Mouse (Mus musculus): Measurements from ENCODE around the gene Gtdc1. TPM values are rescaled to one million over a fixed set of nuclear protein-coding genes. Genes with fewer than 3 reads are reported as not detected.

The Gtdc1 gene
- polyA plus RNA-seq, 1 experiment from 2014 or later: 13.0 TPM

DNA sequence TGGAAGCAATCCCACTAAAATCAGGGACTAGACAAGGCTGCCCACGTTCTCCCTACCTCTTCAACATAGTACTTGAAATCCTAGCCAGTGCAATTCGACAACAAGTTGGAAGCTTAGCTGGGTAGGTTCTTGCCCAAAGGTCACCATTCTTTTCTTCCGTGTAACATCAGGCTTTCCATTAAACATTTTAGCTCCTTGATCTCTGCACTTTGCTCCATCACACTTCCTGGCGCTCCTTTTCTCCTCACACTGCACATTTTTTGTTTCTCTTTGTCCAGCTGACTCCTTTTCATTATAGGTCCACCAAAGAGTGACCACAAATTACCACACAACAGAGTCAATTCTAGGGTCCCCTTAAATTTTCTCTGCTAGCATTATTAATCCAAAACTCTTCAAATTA is 144.7 kb downstream of the Gtdc1 start:
- Histone ChIP-seq H3K27ac (replicated peaks in 1 of 2; ENCODE audit: control insufficient read depth in 1 of 2, insufficient read depth in 1 of 2, low read depth in 2 of 2, low read length in 2 of 2) (no peak overlapping the region), H3K4me2 (ENCODE audit: low read length) (no peak overlapping the region), H3K36me3 (ENCODE audit: control insufficient read depth, insufficient read depth, low read length) (no peaks in the 10 kb centered on the region), H3K9ac (ENCODE audit: low read length) (no peak overlapping the region), H3K4me1 (ENCODE audit: control insufficient read depth in 2 of 2, insufficient read depth in 2 of 2, low read length in 2 of 2) (no peaks in the 10 kb centered on the region), H3K27me3 (ENCODE audit: control insufficient read depth, insufficient read depth, low read length) (no peaks in the 10 kb centered on the region), H3K9me3 (ENCODE audit: control insufficient read depth, low read length) (no peaks in the 10 kb centered on the region; the same call in 1 of the 2 replicates), H3K4me3 (ENCODE audit: control insufficient read depth in 1 of 2, insufficient read depth in 1 of 2, low read depth in 1 of 2, low read length in 2 of 2) (no peak overlapping the region)
- ATAC-seq (ENCODE audit: insufficient number of reproducible peaks, insufficient read depth, low FRiP score, low read depth): no peak
- 92% methylated on average over 4 of the region's 4 CpGs for WGBS

GRCm38 (mm10) chr2:44780961-44781360 is 146.5 kb downstream of the Gtdc1 start:
- ATAC-seq (ENCODE audit: insufficient number of reproducible peaks, insufficient read depth, low FRiP score, low read depth): no peak
- H3K27me3 ChIP-seq (ENCODE audit: control insufficient read depth, insufficient read depth, low read length): no peaks in the 10 kb centered on the region
- no peak overlapping the region for H3K27ac ChIP-seq (replicated peaks in 1 of 2; ENCODE audit: control insufficient read depth in 1 of 2, insufficient read depth in 1 of 2, low read depth in 2 of 2, low read length in 2 of 2)
- no peak overlapping the region for H3K9ac ChIP-seq (ENCODE audit: low read length)
- no peaks in the 10 kb centered on the region for H3K36me3 ChIP-seq (ENCODE audit: control insufficient read depth, insufficient read depth, low read length)
- no peak overlapping the region for H3K4me2 ChIP-seq (ENCODE audit: low read length)
- no peaks in the 10 kb centered on the region for H3K4me1 ChIP-seq (ENCODE audit: control insufficient read depth in 2 of 2, insufficient read depth in 2 of 2, low read length in 2 of 2)
- H3K9me3 ChIP-seq (ENCODE audit: control insufficient read depth, low read length): no peaks in the 10 kb centered on the region; the same call in 1 of the 2 replicates
- 63% methylated on average over 2 of the region's 2 CpGs for WGBS
- H3K4me3 ChIP-seq (ENCODE audit: control insufficient read depth in 1 of 2, insufficient read depth in 1 of 2, low read depth in 1 of 2, low read length in 2 of 2): no peak overlapping the region

GRCm38 (mm10) chr2:44763898-44764297 is 163.6 kb downstream of the Gtdc1 start:
- Histone ChIP-seq H3K4me2 (ENCODE audit: low read length) (no peak overlapping the region), H3K27me3 (ENCODE audit: control insufficient read depth, insufficient read depth, low read length) (no peaks in the 10 kb centered on the region), H3K36me3 (ENCODE audit: control insufficient read depth, insufficient read depth, low read length) (no peaks in the 10 kb centered on the region), H3K4me3 (ENCODE audit: control insufficient read depth in 1 of 2, insufficient read depth in 1 of 2, low read depth in 1 of 2, low read length in 2 of 2) (no peak overlapping the region), H3K27ac (replicated peaks in 1 of 2; ENCODE audit: control insufficient read depth in 1 of 2, insufficient read depth in 1 of 2, low read depth in 2 of 2, low read length in 2 of 2) (no peak overlapping the region), H3K9ac (ENCODE audit: low read length) (no peak overlapping the region), H3K9me3 (ENCODE audit: control insufficient read depth, low read length) (no peaks in the 10 kb centered on the region), H3K4me1 (ENCODE audit: control insufficient read depth in 2 of 2, insufficient read depth in 2 of 2, low read length in 2 of 2) (no peaks in the 10 kb centered on the region)
- ATAC-seq (ENCODE audit: insufficient number of reproducible peaks, insufficient read depth, low FRiP score, low read depth): no peak
- WGBS: 75% methylated on average over 1 of the region's 1 CpGs

GRCm38 (mm10) chr2:44736618-44737017 is 190.8 kb downstream of the Gtdc1 start:
- no peak overlapping the region for H3K27ac ChIP-seq (replicated peaks in 1 of 2; ENCODE audit: control insufficient read depth in 1 of 2, insufficient read depth in 1 of 2, low read depth in 2 of 2, low read length in 2 of 2)
- H3K4me1 ChIP-seq (ENCODE audit: control insufficient read depth in 2 of 2, insufficient read depth in 2 of 2, low read length in 2 of 2): no peaks in the 10 kb centered on the region
- ATAC-seq (ENCODE audit: insufficient number of reproducible peaks, insufficient read depth, low FRiP score, low read depth): no peak
- no peaks in the 10 kb centered on the region for H3K9me3 ChIP-seq (ENCODE audit: control insufficient read depth, low read length)
- no peak overlapping the region for H3K9ac ChIP-seq (ENCODE audit: low read length)
- 98% methylated on average over 1 of the region's 1 CpGs for WGBS
- no peaks in the 10 kb centered on the region for H3K27me3 ChIP-seq (ENCODE audit: control insufficient read depth, insufficient read depth, low read length)
- no peak overlapping the region for H3K4me3 ChIP-seq (ENCODE audit: control insufficient read depth in 1 of 2, insufficient read depth in 1 of 2, low read depth in 1 of 2, low read length in 2 of 2)
- no peaks in the 10 kb centered on the region for H3K36me3 ChIP-seq (ENCODE audit: control insufficient read depth, insufficient read depth, low read length)
- no peak overlapping the region for H3K4me2 ChIP-seq (ENCODE audit: low read length)

- no peaks in the 10 kb centered on the region for H3K36me3 ChIP-seq (ENCODE audit: control insufficient read depth, insufficient read depth, low read length)
- no peak for ATAC-seq (ENCODE audit: insufficient number of reproducible peaks, insufficient read depth, low FRiP score, low read depth)
- H3K27ac ChIP-seq (replicated peaks in 1 of 2; ENCODE audit: control insufficient read depth in 1 of 2, insufficient read depth in 1 of 2, low read depth in 2 of 2, low read length in 2 of 2): no peak overlapping the region
- no peak overlapping the region for H3K4me2 ChIP-seq (ENCODE audit: low read length)
- no peaks in the 10 kb centered on the region for H3K27me3 ChIP-seq (ENCODE audit: control insufficient read depth, insufficient read depth, low read length)
- H3K9me3 ChIP-seq (ENCODE audit: control insufficient read depth, low read length): no peaks in the 10 kb centered on the region
- no peak overlapping the region for H3K9ac ChIP-seq (ENCODE audit: low read length)
- H3K4me1 ChIP-seq (ENCODE audit: control insufficient read depth in 2 of 2, insufficient read depth in 2 of 2, low read length in 2 of 2): no peaks in the 10 kb centered on the region
- H3K4me3 ChIP-seq (ENCODE audit: control insufficient read depth in 1 of 2, insufficient read depth in 1 of 2, low read depth in 1 of 2, low read length in 2 of 2): no peak overlapping the region
Measured at GRCm38 (mm10) chr2:44721461-44721860, 206.0 kb downstream of the Gtdc1 start.

GRCm38 (mm10) chr2:44705883-44706615 is 221.4 kb downstream of the Gtdc1 start:
- WGBS: 75% methylated on average over 4 of the region's 4 CpGs
- Histone ChIP-seq H3K9me3 (ENCODE audit: control insufficient read depth, low read length) (no peaks in the 10 kb centered on the region), H3K4me1 (ENCODE audit: control insufficient read depth in 2 of 2, insufficient read depth in 2 of 2, low read length in 2 of 2) (no peaks in the 10 kb centered on the region), H3K4me2 (ENCODE audit: low read length) (no peak overlapping the region), H3K9ac (ENCODE audit: low read length) (no peak overlapping the region), H3K27me3 (ENCODE audit: control insufficient read depth, insufficient read depth, low read length) (no peaks in the 10 kb centered on the region), H3K36me3 (ENCODE audit: control insufficient read depth, insufficient read depth, low read length) (no peaks in the 10 kb centered on the region), H3K4me3 (ENCODE audit: control insufficient read depth in 1 of 2, insufficient read depth in 1 of 2, low read depth in 1 of 2, low read length in 2 of 2) (no peak overlapping the region), H3K27ac (replicated peaks in 1 of 2; ENCODE audit: control insufficient read depth in 1 of 2, insufficient read depth in 1 of 2, low read depth in 2 of 2, low read length in 2 of 2) (no peak overlapping the region)
- ATAC-seq (ENCODE audit: insufficient number of reproducible peaks, insufficient read depth, low FRiP score, low read depth): no peak

DNA sequence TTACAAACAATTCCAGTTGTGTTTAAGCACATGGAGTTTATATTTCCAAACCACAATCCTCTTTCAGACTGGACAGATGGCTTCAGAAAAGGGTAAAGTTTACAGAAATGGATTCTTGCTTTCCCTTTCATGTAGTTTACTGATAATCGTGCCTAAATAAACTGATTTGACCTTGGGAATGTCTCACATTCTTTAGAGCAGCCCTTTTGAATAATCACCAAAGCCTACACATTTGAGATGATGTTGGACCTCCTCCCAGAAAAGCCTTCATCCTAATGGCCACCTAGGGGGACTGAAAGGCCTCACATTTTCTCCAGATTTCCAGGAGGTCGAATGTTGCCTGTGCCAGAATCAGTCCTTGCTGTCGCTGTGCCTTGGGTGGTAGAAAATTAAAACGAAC is 227.2 kb downstream of the Gtdc1 start:
- Histone ChIP-seq H3K9ac (ENCODE audit: low read length) (no peak overlapping the region), H3K9me3 (ENCODE audit: control insufficient read depth, low read length) (no peaks in the 10 kb centered on the region), H3K27ac (replicated peaks in 1 of 2; ENCODE audit: control insufficient read depth in 1 of 2, insufficient read depth in 1 of 2, low read depth in 2 of 2, low read length in 2 of 2) (no peak overlapping the region), H3K36me3 (ENCODE audit: control insufficient read depth, insufficient read depth, low read length) (no peaks in the 10 kb centered on the region), H3K4me3 (ENCODE audit: control insufficient read depth in 1 of 2, insufficient read depth in 1 of 2, low read depth in 1 of 2, low read length in 2 of 2) (no peak overlapping the region), H3K4me1 (ENCODE audit: control insufficient read depth in 2 of 2, insufficient read depth in 2 of 2, low read length in 2 of 2) (no peaks in the 10 kb centered on the region), H3K27me3 (ENCODE audit: control insufficient read depth, insufficient read depth, low read length) (no peaks in the 10 kb centered on the region), H3K4me2 (ENCODE audit: low read length) (no peak overlapping the region)
- no peak for ATAC-seq (ENCODE audit: insufficient number of reproducible peaks, insufficient read depth, low FRiP score, low read depth)
- WGBS: 68% methylated on average over 4 of the region's 4 CpGs

- Histone ChIP-seq H3K4me3 (ENCODE audit: control insufficient read depth in 1 of 2, insufficient read depth in 1 of 2, low read depth in 1 of 2, low read length in 2 of 2) (no peak overlapping the region), H3K9ac (ENCODE audit: low read length) (no peak overlapping the region), H3K4me1 (ENCODE audit: control insufficient read depth in 2 of 2, insufficient read depth in 2 of 2, low read length in 2 of 2) (no peaks in the 10 kb centered on the region), H3K27me3 (ENCODE audit: control insufficient read depth, insufficient read depth, low read length) (no peaks in the 10 kb centered on the region), H3K36me3 (ENCODE audit: control insufficient read depth, insufficient read depth, low read length) (no peaks in the 10 kb centered on the region), H3K4me2 (ENCODE audit: low read length) (no peak overlapping the region), H3K9me3 (ENCODE audit: control insufficient read depth, low read length) (no peaks in the 10 kb centered on the region), H3K27ac (replicated peaks in 1 of 2; ENCODE audit: control insufficient read depth in 1 of 2, insufficient read depth in 1 of 2, low read depth in 2 of 2, low read length in 2 of 2) (no peak overlapping the region)
- 79% methylated on average over 3 of the region's 3 CpGs for WGBS
- ATAC-seq (ENCODE audit: insufficient number of reproducible peaks, insufficient read depth, low FRiP score, low read depth): no peak
Measured at GRCm38 (mm10) chr2:44696441-44696840, 231.0 kb downstream of the Gtdc1 start.
